16 mouse cellular contexts compared by ENCODE assay signal in genomic region chr4:139196464-139196863, GRCm38 (mm10). TPM values are rescaled to one million over a fixed set of nuclear protein-coding genes. Genes with fewer than 3 reads are reported as not detected.
DNase-seq lines count a peak whose midpoint lies in the region; ATAC-seq and TF ChIP-seq lines count a peak whose summit lies in the region.
"Had no signal": no experiment of that assay in that cellular context is flagged by ENCODE, and none has a peak within 500 bp of the region (broad histone marks: within the 10 kb centered on the region; RNA-seq: fewer than 3 reads in every experiment).

No protein-coding gene starts in this region.

- H3K4me3 ChIP-seq in heart, embryonic 15.5 days: no peak overlapping the region
- H3K4me3 ChIP-seq in heart, embryonic 10.5 days: no peak overlapping the region
- no peak overlapping the region for H3K4me3 ChIP-seq in spleen, adult 2 months (ENCODE audit: extremely low read depth, insufficient read depth, insufficient read length)
- H3K4me3 ChIP-seq: embryonic facial prominence, embryonic 15.5 days; neural tube, embryonic 15.5 days had no signal

- peaks cover 70% of the 10 kb centered on the region for H3K4me1 ChIP-seq in heart, embryonic 15.5 days (replicated peaks)
- peaks cover 80% of the 10 kb centered on the region for H3K4me1 ChIP-seq in heart, embryonic 10.5 days
- H3K4me1 ChIP-seq in spleen, adult 2 months (ENCODE audit: control insufficient read depth, insufficient read depth, insufficient read length): peaks cover 66% of the 10 kb centered on the region; the same call in 1 of the 2 replicates

- no peak for DNase-seq in heart, embryonic 10.5 days (ENCODE audit: low spot score)
- DNase-seq in spleen, adult 2 months (ENCODE audit: low read depth in 1 of 2, low spot score in 2 of 2): no peak
- no peak for DNase-seq in spleen, adult 12 weeks (ENCODE audit: low spot score)
- peak; percentile 20 for DNase-seq in induced T-regulatory cell, adult 2 months (ENCODE audit: low read depth)
- peak; percentile 24 for DNase-seq in splenic B cell, adult 2 months (ENCODE audit: low read depth, low spot score)
- no peak for DNase-seq in kidney, adult 9 months
- no peak for DNase-seq in right cerebral cortex, postnatal 14 days
- DNase-seq: cerebellum, adult 9-10 months; kidney, postnatal 4 days; right cerebral cortex, adult 18-20 months had no signal

- H3K27me3 ChIP-seq in heart, embryonic 15.5 days: no peaks in the 10 kb centered on the region
- H3K27me3 ChIP-seq in heart, embryonic 10.5 days (ENCODE audit: insufficient read depth, poor library complexity, severe bottlenecking): no peaks in the 10 kb centered on the region
- H3K27me3 ChIP-seq in spleen, adult 2 months (ENCODE audit: control insufficient read depth, insufficient read depth, low read length): no peaks in the 10 kb centered on the region
- no peaks in the 10 kb centered on the region for H3K27me3 ChIP-seq in splenic B cell, adult 2 months (ENCODE audit: control insufficient read depth, insufficient read depth, low read length, poor library complexity, severe bottlenecking)
- H3K27me3 ChIP-seq: embryonic facial prominence, embryonic 15.5 days; neural tube, embryonic 15.5 days had no signal

- H3K9me3 ChIP-seq in heart, embryonic 15.5 days (replicated peaks): no peaks in the 10 kb centered on the region
- H3K9me3 ChIP-seq in heart, embryonic 10.5 days: no peaks in the 10 kb centered on the region
- H3K9me3 ChIP-seq: embryonic facial prominence, embryonic 15.5 days; neural tube, embryonic 15.5 days had no signal

- peaks cover 5% of the 10 kb centered on the region; the same call in 1 of the 2 replicates for H3K36me3 ChIP-seq in heart, embryonic 15.5 days
- peaks cover 14% of the 10 kb centered on the region for H3K36me3 ChIP-seq in heart, embryonic 10.5 days
- H3K36me3 ChIP-seq in spleen, adult 2 months (ENCODE audit: control insufficient read depth, insufficient read depth, low read length): no peaks in the 10 kb centered on the region
- H3K36me3 ChIP-seq in splenic B cell, adult 2 months (ENCODE audit: control insufficient read depth, insufficient read depth, low read length, poor library complexity, severe bottlenecking): no peaks in the 10 kb centered on the region

- no peak for TF ChIP-seq POLR2A in spleen, adult 2 months (IDR thresholded peaks at IDR 0.05; ENCODE audit: low read depth, low read length)

- H3K27ac ChIP-seq in heart, embryonic 15.5 days: peak overlapping the region; percentile 72
- no peak overlapping the region for H3K27ac ChIP-seq in heart, embryonic 10.5 days
- H3K27ac ChIP-seq in spleen, adult 2 months (ENCODE audit: insufficient read depth, low read length): peak overlapping the region; percentile 21; the same call in 1 of the 2 replicates
- H3K27ac ChIP-seq: hindbrain, postnatal 0 days; neural tube, embryonic 15.5 days had no signal

- no peak for ATAC-seq in heart, embryonic 15.5 days (replicated peaks; ENCODE audit: insufficient number of reproducible peaks, insufficient read depth, low FRiP score, low read depth)
- ATAC-seq: CD4-positive, CD25-positive, alpha-beta regulatory T cell, adult 4 months; forebrain, embryonic 14.5 days; hindbrain, postnatal 0 days had no signal

- no peak overlapping the region; the same call in 1 of the 2 replicates for H3K9ac ChIP-seq in heart, embryonic 15.5 days
- H3K9ac ChIP-seq: embryonic facial prominence, embryonic 15.5 days; neural tube, embryonic 15.5 days had no signal

- 38% methylated on average over 6 of the region's 6 CpGs for WGBS in heart, embryonic 15.5 days
- WGBS in heart, embryonic 10.5 days: 41% methylated on average over 6 of the region's 6 CpGs
- WGBS in spleen, adult 2 months: 20% methylated on average over 6 of the region's 6 CpGs

- no peak for TF ChIP-seq CTCF in spleen, adult 2 months (IDR thresholded peaks at IDR 0.05; ENCODE audit: extremely low read depth, insufficient read depth, insufficient read length, insufficient replicate concordance)

- H3K4me2 ChIP-seq in heart, embryonic 15.5 days: peak overlapping the region; percentile 22
- H3K4me2 ChIP-seq: embryonic facial prominence, embryonic 15.5 days; neural tube, embryonic 15.5 days had no signal

RNA-seq across cellular contexts. Expression of gene Capzb, which starts 3.8 kb away (rescaled TPM):
- 363 and 375 TPM in 2 replicates for polyA plus RNA-seq in heart, embryonic 15.5 days (2015; fragmentation: Nextera tagmentation; extraction: Ambion mirVana)
- polyA plus RNA-seq in heart, embryonic 10.5 days (2016; fragmentation: Nextera tagmentation; extraction: Ambion mirVana): 450 and 452 TPM in 2 replicates
- polyA plus RNA-seq in spleen, adult 2 months (2012; rRNA removed): 130 and 160 TPM in 2 replicates

Comparison
In these comparisons a context has a peak if more than half of its experiments do, and no peak if none do; other contexts are left out.
1. DNase-seq: peak in induced T-regulatory cell, adult 2 months (single experiment) and splenic B cell, adult 2 months (single experiment); none in heart, embryonic 10.5 days (single experiment), spleen, adult 2 months (0 of 2), spleen, adult 12 weeks (single experiment), kidney, adult 9 months (single experiment) and right cerebral cortex, postnatal 14 days (single experiment).